Mouse (Mus musculus): ENCODE data around the gene Dennd2a.

Dennd2a gene

GRCm38 (mm10) chr6:39557723-39558261 is at the start of gene Dennd2a:
Gene Dennd2a, minus strand, starts transcription at chr6:39557867.
- peak; percentile 91 to 94 for DNase-seq

DNA sequence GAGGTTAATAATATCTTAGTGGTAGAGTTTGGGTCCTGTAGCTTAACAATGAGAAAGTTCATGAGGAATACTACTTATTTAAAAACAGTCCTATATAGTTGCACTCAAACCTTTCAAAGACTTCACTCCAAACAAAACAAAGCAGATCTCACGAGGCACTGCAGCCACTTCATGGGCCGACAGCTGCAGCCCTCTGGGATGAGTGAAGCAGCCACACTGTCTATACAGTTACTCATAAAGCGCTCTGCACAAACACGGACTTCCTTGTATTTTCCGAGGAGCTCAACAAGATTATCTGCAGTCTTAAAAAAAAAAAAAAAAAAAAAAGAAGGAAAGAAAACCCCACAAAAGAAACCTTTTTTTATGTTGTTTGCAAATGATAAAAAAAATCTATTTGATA is 49.7 kb upstream of the Dennd2a start:
- DNase-seq, result no peak

GRCm38 (mm10) chr6:39606862-39607261 is 49.2 kb upstream of the Dennd2a start:
- peak in 1 of 2 experiments; percentile 37 for DNase-seq

DNA sequence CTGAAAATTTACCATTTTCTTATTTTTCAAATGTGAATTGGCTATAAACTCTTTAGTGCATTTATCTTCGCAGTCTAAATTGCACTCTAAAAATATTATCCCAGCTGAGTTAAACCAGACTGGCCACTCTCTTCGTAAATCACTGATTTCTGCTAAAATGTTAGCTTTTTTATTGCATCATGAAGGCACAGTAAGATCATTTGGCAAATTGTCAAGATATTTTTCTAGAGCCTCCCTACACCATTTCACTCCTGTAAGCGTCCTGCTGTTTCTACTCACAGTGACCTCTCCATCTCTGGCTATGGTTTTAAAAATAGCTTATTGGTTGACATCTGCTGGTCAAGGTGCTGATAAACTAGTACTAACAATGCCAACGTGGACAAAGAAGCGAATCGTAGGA is 48.4 kb upstream of the Dennd2a start:
- no peak for DNase-seq

- DNase-seq, result no peak
Observed at GRCm38 (mm10) chr6:39604565-39604964, 46.9 kb upstream of the Dennd2a start.

- DNase-seq, result no peak
Observed at GRCm38 (mm10) chr6:39601828-39602227, 44.2 kb upstream of the Dennd2a start.

DNA sequence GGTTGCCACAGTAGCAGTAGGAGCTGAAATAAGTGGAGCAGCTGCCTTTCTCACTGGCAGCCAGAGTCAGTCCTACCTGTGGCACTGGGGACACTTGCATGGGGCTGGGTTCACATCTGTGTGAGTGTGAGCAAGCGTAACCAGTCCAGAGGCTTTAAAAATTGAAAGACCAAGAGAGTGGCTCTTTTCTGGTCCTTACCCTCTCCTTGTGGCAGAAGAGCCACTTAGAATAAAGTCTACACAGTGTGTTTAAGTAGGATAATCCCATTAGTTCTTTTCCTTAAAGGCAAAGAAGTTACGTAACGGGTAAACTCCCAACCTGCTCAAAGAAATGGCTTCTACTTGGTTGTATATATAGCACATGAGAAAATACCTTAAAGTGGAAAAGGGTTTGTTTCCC is 43.2 kb upstream of the Dennd2a start:
- no peak for DNase-seq

- peak; percentile 96 to 97 for DNase-seq
Observed at GRCm38 (mm10) chr6:39592401-39593214, 34.9 kb upstream of the Dennd2a start, which contains the start of gene Ndufb2. Gene Ndufb2, plus strand, starts transcription at chr6:39592574.

GRCm38 (mm10) chr6:39591481-39591880 is 33.8 kb upstream of the Dennd2a start:
- DNase-seq, result no peak

DNA sequence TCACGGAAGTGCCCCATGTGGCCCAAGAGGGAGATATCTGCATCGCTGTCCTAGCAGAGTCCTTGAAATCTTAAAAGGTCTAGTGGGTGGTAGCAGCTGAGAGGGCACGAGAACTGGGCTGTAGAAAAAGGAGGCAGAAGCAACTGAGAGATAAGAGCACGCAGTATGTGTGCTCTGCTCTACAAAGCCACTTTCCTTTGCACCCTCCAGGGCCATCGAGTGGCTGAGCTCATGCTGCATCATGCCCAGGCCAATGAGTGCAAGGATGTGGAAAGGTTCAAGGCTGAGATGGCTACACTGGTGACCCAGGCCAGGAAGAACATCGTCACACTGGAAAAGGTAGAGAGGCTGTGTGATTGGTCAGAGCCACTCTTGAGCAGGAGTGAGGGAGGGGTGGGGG is 27.9 kb upstream of the Dennd2a start, which contains the start of gene Gm42420:
TSS of gene Gm42420 (plus strand) at position 237 of the 400 bp plus-strand sequence.
- DNase-seq, result no peak

DNA sequence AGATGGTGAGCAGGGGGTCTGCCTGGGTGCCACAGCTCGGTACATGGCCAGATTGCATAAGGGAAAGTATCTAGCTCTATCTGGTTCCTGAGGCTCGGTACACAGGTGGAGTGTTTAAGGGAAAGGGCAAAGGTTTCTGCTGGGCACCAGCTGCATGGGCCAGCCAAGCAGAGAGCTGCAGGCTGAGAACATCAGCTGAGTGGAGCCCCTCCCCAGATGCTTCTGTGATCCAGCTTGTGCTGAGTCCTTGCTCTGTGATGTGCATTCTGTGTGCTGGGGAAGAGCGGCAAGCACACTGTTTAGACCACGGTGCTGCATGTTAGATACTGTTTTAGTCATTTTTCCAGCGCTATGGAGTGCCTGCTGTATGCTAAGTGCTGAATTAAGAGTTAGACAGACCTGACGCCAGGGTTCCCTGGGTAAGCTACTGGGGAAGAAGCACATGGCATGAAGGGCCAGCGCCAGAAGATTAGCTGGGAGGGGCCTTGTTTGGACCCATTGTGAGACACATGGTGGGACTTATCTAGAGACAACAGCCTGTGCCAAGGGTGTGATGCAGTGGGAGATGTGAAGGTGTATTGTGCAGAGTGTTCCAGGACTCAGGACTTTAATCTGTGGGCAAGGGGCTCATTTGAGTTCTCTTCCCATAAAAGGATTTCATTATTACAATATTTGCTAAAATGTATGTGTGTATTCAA is 23.6 kb upstream of the Dennd2a start:
- DNase-seq, result no peak

DNA sequence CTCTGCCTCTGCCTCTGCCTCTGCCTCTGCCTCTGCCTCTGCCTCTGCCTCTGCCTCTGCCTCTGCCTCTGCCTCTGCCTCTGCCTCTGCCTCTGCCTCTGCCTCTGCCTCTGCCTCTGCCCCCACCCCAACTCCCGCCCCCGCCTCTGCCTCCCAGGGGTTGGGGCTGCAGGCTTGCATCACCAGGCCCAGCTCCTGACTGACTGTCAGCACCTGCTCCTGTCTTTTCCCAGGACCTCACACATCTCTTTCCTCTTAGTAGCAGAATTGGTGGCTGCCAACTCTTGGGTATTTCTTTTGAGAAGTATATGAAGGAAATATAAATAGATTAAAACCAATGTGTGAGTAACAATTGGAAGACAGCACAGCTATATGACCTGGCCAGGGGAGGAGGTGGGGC is 22.9 kb upstream of the Dennd2a start:
- no peak for DNase-seq

DNA sequence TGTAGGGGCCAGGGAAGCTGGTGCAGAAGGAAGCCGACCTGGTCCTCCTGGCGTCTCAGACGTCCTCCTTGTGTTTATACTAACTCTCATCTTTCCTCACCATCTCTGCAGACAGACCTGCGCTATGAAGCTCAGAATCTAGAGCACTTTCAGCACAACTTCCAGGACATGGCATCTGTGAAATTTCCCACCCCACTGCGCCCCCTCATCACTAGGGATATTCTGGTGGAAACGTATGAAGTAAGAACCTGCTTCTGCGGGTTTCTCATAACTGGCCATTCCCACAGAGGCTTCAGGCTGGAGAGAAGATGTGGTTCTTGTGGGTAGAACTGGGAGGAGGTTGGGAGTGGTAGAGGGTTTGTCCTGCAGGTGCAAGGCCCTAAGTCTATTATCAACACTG is 21.9 kb upstream of the Dennd2a start:
- no peak for DNase-seq

DNA sequence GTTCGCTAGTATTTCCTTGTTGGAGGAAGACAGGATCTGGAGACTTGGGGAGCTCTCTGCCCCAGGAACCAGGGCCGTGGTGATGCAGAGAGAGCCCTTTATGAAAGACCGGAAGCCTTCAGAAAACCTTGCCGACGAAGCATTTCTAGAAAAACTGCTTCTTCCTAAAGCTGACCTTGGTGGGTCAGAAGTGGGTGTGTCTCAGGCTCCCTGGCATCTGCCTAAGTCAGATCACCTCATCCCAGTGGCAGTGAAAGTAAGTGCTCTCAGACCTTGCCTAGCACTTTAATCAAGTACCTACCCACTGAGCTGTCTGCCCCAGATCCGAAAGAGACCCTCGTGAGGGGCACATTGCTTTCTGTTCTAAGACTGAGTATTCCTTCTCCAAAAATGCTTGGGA is 17.3 kb upstream of the Dennd2a start:
- DNase-seq, result no peak

GRCm38 (mm10) chr6:39574555-39574869 is 16.8 kb upstream of the Dennd2a start:
- peak; percentile 29 to 47 for DNase-seq

GRCm38 (mm10) chr6:39573791-39574554 is 16.3 kb upstream of the Dennd2a start, which contains the start of gene Adck2:
Gene Adck2, plus strand, starts transcription at chr6:39573873.
- DNase-seq, result peak; percentile 82 to 88

DNA sequence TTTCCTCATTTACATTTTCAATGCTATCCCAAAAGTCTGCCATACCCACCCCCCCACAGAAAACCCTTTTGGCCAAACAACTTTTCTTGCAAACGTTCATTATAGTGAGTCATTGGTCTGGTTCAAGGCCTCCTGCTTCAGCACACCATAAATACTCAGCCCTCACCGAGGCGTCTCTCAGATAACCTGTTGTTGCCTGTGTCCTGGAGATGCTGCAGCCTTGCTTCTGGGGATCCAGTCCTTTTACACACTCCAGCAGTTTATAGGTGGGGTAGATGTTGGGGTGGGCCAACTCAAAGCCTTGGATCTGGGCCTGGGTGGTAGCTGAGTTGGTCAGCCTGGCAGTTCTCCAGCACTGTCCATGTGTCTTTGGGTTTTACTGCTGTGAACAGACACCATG is 12.8 kb upstream of the Dennd2a start:
- DNase-seq, result no peak

DNA sequence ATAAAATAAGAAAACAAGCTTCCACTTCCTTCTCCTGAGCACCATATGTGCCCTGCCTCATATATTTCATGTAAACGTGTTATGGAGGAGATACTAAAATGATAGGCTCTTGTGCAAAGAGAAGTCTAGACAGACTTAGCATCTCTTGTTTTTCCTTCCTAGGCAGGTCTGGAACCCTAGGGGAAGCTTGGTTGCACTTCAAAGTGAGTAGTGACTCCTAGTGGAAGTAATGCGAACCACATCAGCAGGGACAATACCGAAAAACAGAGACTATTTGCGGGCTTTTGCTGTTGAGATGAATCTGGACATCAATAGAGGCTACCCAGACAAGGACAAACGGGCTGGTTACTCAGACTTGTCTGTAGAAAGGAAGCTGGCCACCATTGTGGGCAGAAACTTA is 9.9 kb upstream of the Dennd2a start:
- peak; percentile 16 to 41 for DNase-seq

DNA sequence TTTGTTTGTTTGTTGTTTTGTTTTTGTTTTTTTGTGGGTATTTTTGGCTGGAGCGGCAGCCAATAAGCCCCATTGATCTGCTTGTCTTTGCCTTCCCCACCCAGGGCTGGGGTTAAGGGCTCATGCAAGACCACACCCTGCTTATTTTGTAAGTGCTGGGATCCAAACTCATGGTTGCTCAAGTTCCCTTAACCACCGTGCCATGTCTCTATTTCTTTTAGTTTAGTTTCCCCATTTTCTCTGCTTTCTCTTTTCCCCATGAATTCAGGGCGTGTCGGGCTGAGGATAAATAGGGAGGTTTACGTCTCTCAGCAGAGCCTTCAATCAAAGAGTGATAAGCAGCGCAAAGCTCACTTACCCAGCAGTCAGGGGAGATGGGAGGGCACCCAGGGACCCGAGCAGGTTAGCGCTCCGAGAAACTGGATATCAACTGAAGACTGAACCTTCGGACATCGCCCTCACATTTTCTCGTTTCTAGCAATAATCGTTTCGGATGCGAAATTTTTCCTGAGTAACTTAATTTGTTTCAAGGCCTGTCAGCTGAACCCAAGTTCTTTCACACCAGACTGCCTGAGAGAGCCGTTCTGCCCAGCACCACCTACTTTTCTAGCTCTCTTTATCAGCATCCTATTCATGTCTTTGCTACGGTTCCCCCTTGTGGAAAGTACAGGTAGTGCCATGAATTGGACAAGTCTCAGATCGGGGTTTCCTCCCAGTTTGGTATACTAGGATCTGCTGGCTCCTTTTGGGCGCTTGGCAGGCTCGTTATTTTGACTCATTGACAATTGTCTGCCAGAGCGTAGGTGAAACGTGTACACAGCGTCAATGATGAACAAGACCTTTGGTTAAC is 4.7 kb upstream of the Dennd2a start:
- DNase-seq, result peak; percentile 76 to 84

GRCm38 (mm10) chr6:39559276-39559939 is 1.7 kb upstream of the Dennd2a start:
- DNase-seq, result peak in 1 of 2 experiments; percentile 13

GRCm38 (mm10) chr6:39556900-39557659 is 587 bp downstream of the Dennd2a start:
- DNase-seq, result peak; percentile 68 to 78

All from kidney, postnatal 4 days (tissue).